Mouse (Mus musculus) heart, embryonic 13.5 days (tissue): ENCODE measurements around the gene Gm20806. TPM values are rescaled to one million over a fixed set of nuclear protein-coding genes. Genes with fewer than 3 reads are reported as not detected.
"Not testable (repeated sequence)": the region's sequence is repeated elsewhere in the genome, so short reads cannot be mapped to it uniquely, and the experiment has no call there.

Source experiments
- ATAC-seq: fragments of 200-750 bp; cut with Nextera tagmentation; 2 replicates; pipeline ENCODE4 v1.8.0; 2017; ENCODE audit warnings: moderate TSS enrichment; ENCODE audit not compliant: insufficient number of reproducible peaks, low FRiP score, low TSS enrichment; ENCODE audit errors: extremely low read depth
- H3K27ac ChIP-seq: fragments of 300-500 bp; sonication (generic); replicated peaks from 2 replicates; pipeline ENCODE4 v1.5.1; 2015; ENCODE audit warnings: moderate library complexity, mild to moderate bottlenecking, inconsistent platforms
- H3K27me3 ChIP-seq: fragments of 300-500 bp; sonication (generic); replicated peaks from 2 replicates; pipeline ENCODE4 v1.6.1; 2015; ENCODE audit warnings: mild to moderate bottlenecking, inconsistent platforms
- H3K36me3 ChIP-seq: fragments of 300-500 bp; sonication (generic); 2 replicates; pipeline ENCODE4 v1.6.1; 2015; ENCODE audit warnings: mild to moderate bottlenecking, inconsistent platforms
- H3K4me1 ChIP-seq: fragments of 300-500 bp; sonication (generic); 2 replicates; pipeline ENCODE4 v1.6.1; 2015; ENCODE audit warnings: inconsistent platforms
- H3K4me2 ChIP-seq: fragments of 300-500 bp; sonication (generic); 2 replicates; pipeline ENCODE4 v1.6.1; 2015; ENCODE audit warnings: inconsistent platforms, mild to moderate bottlenecking, moderate library complexity
- H3K4me3 ChIP-seq: fragments of 300-500 bp; sonication (generic); 2 replicates; pipeline ENCODE4 v1.5.1; 2015; ENCODE audit warnings: moderate library complexity, mild to moderate bottlenecking, inconsistent platforms
- H3K9ac ChIP-seq: fragments of 300-500 bp; sonication (generic); 2 replicates; pipeline ENCODE4 v1.6.1; 2015; ENCODE audit warnings: inconsistent platforms, mild to moderate bottlenecking, moderate library complexity
- H3K9me3 ChIP-seq: fragments of 300-500 bp; sonication (generic); 2 replicates; pipeline ENCODE4 v1.6.1; 2016; ENCODE audit warnings: inconsistent platforms
- WGBS: fragments of 180-500 bp; shearing (Covaris S2); methylation state at CpG from one replicate; pipeline ENCODE4 v1.1.7; 2015; ENCODE audit warnings: mixed read lengths; 5-methylcytosine and 5-hydroxymethylcytosine counted together
- polyA plus RNA-seq: library from polyadenylated mRNA; unstranded; fragments of >200 nt; fragmentation: Nextera tagmentation; extraction: Ambion mirVana; gene quantifications from 2 replicates; pipeline ENCODE4 v1.2.1, GENCODE M21; 2015

Gene Gm20806
- polyA plus RNA-seq: not detected in 2 replicates

- not testable (repeated sequence) for H3K4me3 ChIP-seq, H3K9ac ChIP-seq, H3K36me3 ChIP-seq, H3K4me1 ChIP-seq, H3K9me3 ChIP-seq, ATAC-seq, H3K27ac ChIP-seq, H3K4me2 ChIP-seq, H3K27me3 ChIP-seq
- no CpG with 5 or more reads among the region's 4 CpGs for WGBS
These were observed at the start of gene Gm20806 for GRCm38 (mm10) chrY:78837956-78838355. Gm20806 (minus strand) TSS chrY:78838056.
